Mouse (Mus musculus): ENCODE measurements at regions not wholly inside any gene's neighbourhood (a gene's known extent, or its start where the extent isn't known, plus 50 kb on each side); places are given as distances from the start of the nearest gene placed in this dataset.

DNA sequence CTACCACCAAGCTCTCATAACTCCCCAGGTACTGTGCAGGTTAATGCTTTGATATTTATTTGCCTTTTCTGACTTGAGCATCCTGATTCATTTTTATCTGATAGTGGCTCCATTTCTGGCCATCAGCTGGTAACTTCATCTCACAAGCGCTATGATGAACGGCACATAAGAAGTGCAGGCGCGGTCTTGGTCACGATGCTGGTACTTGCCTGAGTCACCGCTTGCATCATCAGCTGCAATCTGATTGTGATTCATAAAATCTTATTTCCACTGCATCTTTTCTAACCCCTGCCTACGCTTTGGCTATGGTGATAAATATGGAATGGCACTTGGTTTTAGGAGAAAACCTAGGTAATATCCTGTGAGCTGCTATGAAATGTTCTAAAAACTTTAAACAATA, 128.3 kb downstream of the Stk31 start:
- TF ChIP-seq EP300 (IDR thresholded peaks at IDR 0.05; ENCODE audit: insufficient read depth, low read depth, low read length) (no peak), POLR2A (IDR thresholded peaks at IDR 0.05; ENCODE audit: insufficient read depth, low read length) (no peak), CTCF (IDR thresholded peaks at IDR 0.05; ENCODE audit: low read depth, low read length) (no peak)

Data from ES-Bruce4 (cell line).